Mouse (Mus musculus) forebrain, embryonic 15.5 days (tissue): ENCODE results near the gene Pan2. TPM values are rescaled to one million over a fixed set of nuclear protein-coding genes. Genes with fewer than 3 reads are reported as not detected.
A peak's percentile ranks its signal among the peaks of the same experiment; 100 is the strongest.
"Not testable (repeated sequence)": the region's sequence is repeated elsewhere in the genome, so short reads cannot be mapped to it uniquely, and the experiment has no call there.

ENCODE experiments used
- ATAC-seq: fragments of 200-750 bp; cut with Nextera tagmentation; replicated peaks from 2 replicates; pipeline ENCODE4 v1.8.0; 2017; ENCODE audit warnings: mild to moderate bottlenecking, moderate TSS enrichment, moderate library complexity
- H3K27ac ChIP-seq: fragments of 300-500 bp; sonication (generic); replicated peaks from 2 replicates; pipeline ENCODE4 v1.5.1; 2015; ENCODE audit warnings: mild to moderate bottlenecking, inconsistent platforms
- H3K27me3 ChIP-seq: fragments of 300-500 bp; sonication (generic); 2 replicates; pipeline ENCODE4 v1.6.1; 2015; ENCODE audit warnings: inconsistent platforms
- H3K36me3 ChIP-seq: fragments of 300-500 bp; sonication (generic); 2 replicates; pipeline ENCODE4 v1.6.1; 2015; ENCODE audit warnings: mild to moderate bottlenecking, inconsistent platforms
- H3K4me1 ChIP-seq: fragments of 300-500 bp; sonication (generic); 2 replicates; pipeline ENCODE4 v1.6.1; 2015; ENCODE audit warnings: inconsistent platforms
- H3K4me2 ChIP-seq: fragments of 300-500 bp; sonication (generic); replicated peaks from 2 replicates; pipeline ENCODE4 v1.6.1; 2015; ENCODE audit warnings: mild to moderate bottlenecking, inconsistent platforms
- H3K4me3 ChIP-seq: fragments of 300-500 bp; sonication (generic); 2 replicates; pipeline ENCODE4 v1.5.1; 2015; ENCODE audit warnings: mild to moderate bottlenecking, inconsistent platforms
- H3K9ac ChIP-seq: fragments of 300-500 bp; sonication (generic); replicated peaks from 2 replicates; pipeline ENCODE4 v1.6.1; 2015; ENCODE audit warnings: mild to moderate bottlenecking, inconsistent platforms
- H3K9me3 ChIP-seq: fragments of 300-500 bp; sonication (generic); 2 replicates; pipeline ENCODE4 v1.6.1; 2016; ENCODE audit warnings: inconsistent platforms
- WGBS: fragments of 180-500 bp; shearing (Covaris S2); methylation state at CpG from one replicate; pipeline ENCODE4 v1.1.7; 2015; ENCODE audit warnings: mixed read lengths; 5-methylcytosine and 5-hydroxymethylcytosine counted together
- polyA plus RNA-seq: library from polyadenylated mRNA; unstranded; fragments of >200 nt; fragmentation: Nextera tagmentation; extraction: Ambion mirVana; gene quantifications from 2 replicates; pipeline ENCODE4 v1.2.1, GENCODE M21; 2015

Pan2 gene
- polyA plus RNA-seq, 1 experiment from 2014 or later, result 27.6 TPM

- peaks cover 51% of the 10 kb centered on the region for H3K36me3 ChIP-seq
- under 1% methylated on average over 40 of the region's 40 CpGs for WGBS
Observed at GRCm38 (mm10) chr10:128322141-128323108, 19.3 kb downstream of the Pan2 start, which contains the start of gene Cnpy2. Gene Cnpy2 (plus strand): TSS chr10:128322459.

GRCm38 (mm10) chr10:128323516-128323915 is 20.4 kb downstream of the Pan2 start:
- peak overlapping the region; percentile 87 for H3K4me3 ChIP-seq
- peak overlapping the region; percentile 97; the same call in 1 of the 2 replicates for H3K27ac ChIP-seq
- H3K9me3 ChIP-seq, result no peaks in the 10 kb centered on the region
- H3K9ac ChIP-seq, result peak overlapping the region; percentile 97
- no peak for ATAC-seq
- peak overlapping the region; percentile 75 for H3K4me2 ChIP-seq
- H3K36me3 ChIP-seq, result peaks cover 49% of the 10 kb centered on the region
- H3K4me1 ChIP-seq, result peaks cover 21% of the 10 kb centered on the region
- H3K27me3 ChIP-seq, result no peaks in the 10 kb centered on the region
- 85% methylated on average over 8 of the region's 8 CpGs for WGBS

More at GRCm38 (mm10) chr10:128322141-128323108, 19.3 kb downstream of the Pan2 start, which contains the start of gene Cnpy2:
- H3K4me1 ChIP-seq, result peaks cover 21% of the 10 kb centered on the region
- peak within 1 kb of the TSS; percentile 97 for H3K9ac ChIP-seq
- peak within 1 kb of the TSS; percentile 75 for H3K4me2 ChIP-seq
- ATAC-seq, result peak; percentile 96
- no peaks in the 10 kb centered on the region for H3K9me3 ChIP-seq
- peak within 1 kb of the TSS; percentile 87 for H3K4me3 ChIP-seq
- peak within 1 kb of the TSS; percentile 97 for H3K27ac ChIP-seq
- H3K27me3 ChIP-seq, result no peaks in the 10 kb centered on the region

GRCm38 (mm10) chr10:128326825-128327224 is 23.7 kb downstream of the Pan2 start:
- Histone ChIP-seq H3K4me3 (no peak overlapping the region), H3K36me3 (peaks cover 34% of the 10 kb centered on the region), H3K27me3 (no peaks in the 10 kb centered on the region), H3K9ac (no peak overlapping the region), H3K4me1 (peaks cover 16% of the 10 kb centered on the region), H3K27ac (no peak overlapping the region), H3K4me2 (no peak overlapping the region), H3K9me3 (no peaks in the 10 kb centered on the region)
- 93% methylated on average over 8 of the region's 8 CpGs for WGBS
- no peak for ATAC-seq

GRCm38 (mm10) chr10:128327610-128328009 is 24.5 kb downstream of the Pan2 start:
- Histone ChIP-seq H3K27me3 (no peaks in the 10 kb centered on the region), H3K9me3 (no peaks in the 10 kb centered on the region), H3K4me3 (no peak overlapping the region), H3K36me3 (peaks cover 34% of the 10 kb centered on the region), H3K4me1 (peaks cover 16% of the 10 kb centered on the region), H3K27ac (no peak overlapping the region), H3K4me2 (no peak overlapping the region), H3K9ac (no peak overlapping the region)
- no peak for ATAC-seq
- WGBS, result 85% methylated on average over 10 of the region's 10 CpGs

- H3K4me2 ChIP-seq, H3K4me1 ChIP-seq, H3K9me3 ChIP-seq, H3K27me3 ChIP-seq, H3K4me3 ChIP-seq, H3K9ac ChIP-seq, ATAC-seq, H3K27ac ChIP-seq: not testable (repeated sequence)
- peaks cover 14% of the 10 kb centered on the region for H3K36me3 ChIP-seq
- 77% methylated on average over 6 of the region's 6 CpGs for WGBS
Observed at GRCm38 (mm10) chr10:128332358-128333249, 29.5 kb downstream of the Pan2 start.

- Histone ChIP-seq H3K9ac (no peak overlapping the region), H3K27me3 (no peaks in the 10 kb centered on the region), H3K9me3 (no peaks in the 10 kb centered on the region), H3K4me2 (no peak overlapping the region), H3K27ac (no peak overlapping the region), H3K4me1 (peaks cover 21% of the 10 kb centered on the region), H3K36me3 (no peaks in the 10 kb centered on the region), H3K4me3 (no peak overlapping the region)
- 5% methylated on average over 4 of the region's 4 CpGs for WGBS
- ATAC-seq, result no peak
Observed at GRCm38 (mm10) chr10:128335582-128335981, 32.4 kb downstream of the Pan2 start.

GRCm38 (mm10) chr10:128336195-128336594 is 33.1 kb downstream of the Pan2 start:
- Histone ChIP-seq H3K36me3 (peaks cover 3% of the 10 kb centered on the region; the same call in 1 of the 2 replicates), H3K4me1 (peaks cover 24% of the 10 kb centered on the region), H3K9me3 (no peaks in the 10 kb centered on the region), H3K4me3 (no peak overlapping the region), H3K9ac (no peak overlapping the region), H3K4me2 (no peak overlapping the region), H3K27ac (no peak overlapping the region), H3K27me3 (no peaks in the 10 kb centered on the region)
- 96% methylated on average over 3 of the region's 3 CpGs for WGBS
- ATAC-seq, result no peak

GRCm38 (mm10) chr10:128336597-128336996 is 33.5 kb downstream of the Pan2 start:
- 91% methylated on average over 3 of the region's 3 CpGs for WGBS
- H3K4me3 ChIP-seq, result peak overlapping the region; percentile 82; the same call in 1 of the 2 replicates
- ATAC-seq, result no peak
- no peak overlapping the region for H3K9ac ChIP-seq
- no peaks in the 10 kb centered on the region for H3K27me3 ChIP-seq
- H3K4me1 ChIP-seq, result peaks cover 24% of the 10 kb centered on the region
- peak overlapping the region; percentile 59; the same call in 1 of the 2 replicates for H3K4me2 ChIP-seq
- H3K9me3 ChIP-seq, result no peaks in the 10 kb centered on the region
- peaks cover 4% of the 10 kb centered on the region; the same call in 1 of the 2 replicates for H3K36me3 ChIP-seq
- H3K27ac ChIP-seq, result no peak overlapping the region

- H3K4me3 ChIP-seq, result peak within 1 kb of the TSS; percentile 82
- no peaks in the 10 kb centered on the region for H3K9me3 ChIP-seq
- ATAC-seq, result peak; percentile 98
- H3K4me1 ChIP-seq, result peaks cover 24% of the 10 kb centered on the region
- no peaks in the 10 kb centered on the region for H3K27me3 ChIP-seq
- H3K36me3 ChIP-seq, result peaks cover 4% of the 10 kb centered on the region; the same call in 1 of the 2 replicates
- WGBS, result under 1% methylated on average over 60 of the region's 61 CpGs
- H3K27ac ChIP-seq, result peak within 1 kb of the TSS; percentile 88
- H3K4me2 ChIP-seq, result peak within 1 kb of the TSS; percentile 74
- H3K9ac ChIP-seq, result peak within 1 kb of the TSS; percentile 85
Observed at GRCm38 (mm10) chr10:128337306-128338181, 34.4 kb downstream of the Pan2 start, which contains the start of gene Cs. Gene Cs (plus strand): TSS chr10:128337734.

GRCm38 (mm10) chr10:128338415-128338814 is 35.3 kb downstream of the Pan2 start:
- WGBS, result 16% methylated on average over 5 of the region's 5 CpGs
- Histone ChIP-seq H3K4me3 (peak overlapping the region; percentile 82), H3K4me1 (peaks cover 26% of the 10 kb centered on the region), H3K27me3 (no peaks in the 10 kb centered on the region), H3K9me3 (no peaks in the 10 kb centered on the region), H3K4me2 (peak overlapping the region; percentile 74), H3K36me3 (peaks cover 4% of the 10 kb centered on the region; the same call in 1 of the 2 replicates), H3K27ac (peak overlapping the region; percentile 88; the same call in 1 of the 2 replicates), H3K9ac (peak overlapping the region; percentile 85)
- no peak; the same call in 1 of the 2 replicates for ATAC-seq

GRCm38 (mm10) chr10:128338948-128339347 is 35.8 kb downstream of the Pan2 start:
- no peak for ATAC-seq
- Histone ChIP-seq H3K4me3 (peak overlapping the region; percentile 82; the same call in 1 of the 2 replicates), H3K4me2 (peak overlapping the region; percentile 74), H3K36me3 (peaks cover 4% of the 10 kb centered on the region; the same call in 1 of the 2 replicates), H3K9me3 (no peaks in the 10 kb centered on the region), H3K4me1 (peaks cover 27% of the 10 kb centered on the region), H3K9ac (0 out of 2 replicates have a peak overlapping the region, but pooled peaks have one; percentile 85), H3K27ac (no peak overlapping the region), H3K27me3 (no peaks in the 10 kb centered on the region)
- 81% methylated on average over 2 of the region's 2 CpGs for WGBS
